In genomic region chr11:72926226-72926890, GRCm38 (mm10) we compare ENCODE assay signal across 7 mouse cellular contexts. TPM values are rescaled to one million over a fixed set of nuclear protein-coding genes. Genes with fewer than 3 reads are reported as not detected.
A peak's percentile ranks its signal among the peaks of the same experiment; 100 is the strongest.
DNase-seq lines count a peak whose midpoint lies in the region; ATAC-seq and TF ChIP-seq lines count a peak whose summit lies in the region.

No protein-coding gene starts in this region.

- peak; percentile 72 to 77 for DNase-seq in B cell, adult 2 months
- DNase-seq in ES-E14 (ENCODE audit: low read depth, low spot score) = no peak
- DNase-seq in cerebellum, adult 2 months = peak; percentile 47 to 63
- DNase-seq in gastrocnemius, postnatal 36 days = peak; percentile 16 to 50
- peak; percentile 79 for DNase-seq in lung, postnatal 14 days
- DNase-seq in retina, postnatal 7 days (ENCODE audit: low read depth, low spot score) = peak; percentile 37

- in situ Hi-C loops in ES-E14 (cut with MboI; ENCODE audit: low sequenced_read_pairs in 2 of 2, unreplicated experiment in 2 of 2) = no loop called here

- intact Hi-C loops in gastrocnemius, postnatal 36 days (cut with DNase I) = loop anchor here (1.0 to 5.0 kb wide), 3 partner anchors 56 to 116 kb away; no protein-coding TSS in a partner anchor

- TF ChIP-seq POLR2A in cerebellum, adult 2 months (IDR thresholded peaks at IDR 0.05; ENCODE audit: borderline replicate concordance, insufficient read depth, low read length) = no peak

- 47% methylated on average over 13 of the region's 13 CpGs for WGBS in cerebellum, adult 2 months
- WGBS in kidney, embryonic 14.5 days = 50% methylated on average over 13 of the region's 13 CpGs

- peak overlapping the region; percentile 18; the same call in 1 of the 2 replicates for H3K27ac ChIP-seq in ES-E14 (ENCODE audit: insufficient read depth, low read depth, low read length, poor library complexity, severe bottlenecking)
- no peak overlapping the region for H3K27ac ChIP-seq in cerebellum, adult 2 months (ENCODE audit: insufficient read depth, low read length)
- no peak overlapping the region for H3K27ac ChIP-seq in kidney, embryonic 14.5 days (ENCODE audit: low read depth, low read length)

- H3K9me3 ChIP-seq in ES-E14 (ENCODE audit: control insufficient read depth, insufficient read depth, low read depth, low read length) = no peaks in the 10 kb centered on the region
- no peaks in the 10 kb centered on the region for H3K9me3 ChIP-seq in kidney, embryonic 14.5 days (ENCODE audit: control insufficient read depth, low read length)

- H3K4me2 ChIP-seq in kidney, embryonic 14.5 days (replicated peaks; ENCODE audit: low read depth, low read length) = no peak overlapping the region

- no peaks in the 10 kb centered on the region for H3K27me3 ChIP-seq in cerebellum, adult 2 months (ENCODE audit: control insufficient read depth, insufficient read depth, low read length)
- H3K27me3 ChIP-seq in kidney, embryonic 14.5 days (ENCODE audit: control insufficient read depth, insufficient read depth, low read length) = no peaks in the 10 kb centered on the region

- peaks cover 0 to 2% of the 10 kb centered on the region in 2 experiments; a peak in 1 of 4 replicates for H3K4me1 ChIP-seq in ES-E14 (ENCODE audit: control insufficient read depth in 2 of 2, insufficient read depth in 2 of 2, low read length in 2 of 2, poor library complexity in 1 of 2)
- H3K4me1 ChIP-seq in cerebellum, adult 2 months (ENCODE audit: control insufficient read depth, insufficient read depth, low read length) = peaks cover 18% of the 10 kb centered on the region
- H3K4me1 ChIP-seq in kidney, embryonic 14.5 days (ENCODE audit: control insufficient read depth, insufficient read depth, low read length) = peaks cover 5% of the 10 kb centered on the region; the same call in 1 of the 2 replicates

- H3K36me3 ChIP-seq in ES-E14 (ENCODE audit: control insufficient read depth, insufficient read depth, low read length, poor library complexity, severe bottlenecking) = no peaks in the 10 kb centered on the region; the same call in 1 of the 2 replicates
- peaks cover 14% of the 10 kb centered on the region; the same call in 1 of the 2 replicates for H3K36me3 ChIP-seq in kidney, embryonic 14.5 days (ENCODE audit: control insufficient read depth, insufficient read depth, low read length)

- H3K9ac ChIP-seq in ES-E14 (ENCODE audit: insufficient read depth, low read depth, low read length, poor library complexity, severe bottlenecking) = no peak overlapping the region
- no peak overlapping the region for H3K9ac ChIP-seq in kidney, embryonic 14.5 days (ENCODE audit: low read depth, low read length)

- H3K4me3 ChIP-seq in ES-E14 (ENCODE audit: insufficient read depth in 1 of 2, low read depth in 1 of 2, low read length in 2 of 2, poor library complexity in 1 of 2, severe bottlenecking in 1 of 2) = no peak overlapping the region
- H3K4me3 ChIP-seq in cerebellum, adult 2 months (replicated peaks; ENCODE audit: insufficient read depth, low read depth, low read length) = no peak overlapping the region
- H3K4me3 ChIP-seq in kidney, embryonic 14.5 days (ENCODE audit: low read length) = no peak overlapping the region

- peak; percentile 95 for TF ChIP-seq CTCF in cerebellum, adult 2 months (IDR thresholded peaks at IDR 0.05; ENCODE audit: borderline replicate concordance, insufficient read depth, low read depth, low read length)

- peak; percentile 79; the same call in 1 of the 2 replicates for ATAC-seq in kidney, embryonic 14.5 days (ENCODE audit: low FRiP score, low TSS enrichment)

TF ChIP-seq in ES-E14, 5 proteins besides CTCF, POLR2A, EP300 and RAD21:
- no peak for TF ChIP-seq ZNF384 (IDR thresholded peaks at IDR 0.05; ENCODE audit: low read depth, low read length)
- TF ChIP-seq ZC3H11A (IDR thresholded peaks at IDR 0.05; ENCODE audit: borderline replicate concordance, low read depth, low read length) = peak; percentile 79; the same call in 1 of the 2 replicates
- no peak for TF ChIP-seq MAFK (IDR thresholded peaks at IDR 0.05; ENCODE audit: insufficient read depth, low read depth, low read length)
- TF ChIP-seq HCFC1 (IDR thresholded peaks at IDR 0.05; ENCODE audit: borderline replicate concordance, insufficient read depth, low read length) = no peak
- TF ChIP-seq CHD2 (IDR thresholded peaks at IDR 0.05; ENCODE audit: low read depth, low read length) = no peak

RNA-seq across cellular contexts. Expression of gene Atp2a3, which starts 34.6 kb away (rescaled TPM):
- 10.7 and 17.4 TPM in 2 replicates for total RNA-seq in ES-E14 (2012; rRNA removed)
- 104 and 125 TPM in 2 replicates for polyA plus RNA-seq in cerebellum, adult 2 months (2012; rRNA removed)
- 1 to 10 TPM; 6.4 to 7.6 TPM for total RNA-seq in gastrocnemius, postnatal 36 days (2021)
- 1.3 and 2.2 TPM in 2 replicates for polyA plus RNA-seq in kidney, embryonic 14.5 days (2014; fragmentation: Nextera tagmentation; extraction: Ambion mirVana)
